Mouse (Mus musculus) kidney, embryonic 15.5 days (tissue): ENCODE results near the gene Phf12. TPM values are rescaled to one million over a fixed set of nuclear protein-coding genes. Genes with fewer than 3 reads are reported as not detected.

Experiments
- ATAC-seq: fragments of 200-750 bp; cut with Nextera tagmentation; replicated peaks from 2 replicates; pipeline ENCODE4 v1.8.0; 2017; ENCODE audit warnings: moderate TSS enrichment; ENCODE audit not compliant: low FRiP score
- H3K27ac ChIP-seq: fragments of 300-500 bp; sonication (generic); 2 replicates; pipeline ENCODE4 v1.5.1; 2015; ENCODE audit warnings: mild to moderate bottlenecking, inconsistent platforms
- H3K27me3 ChIP-seq: fragments of 300-500 bp; sonication (generic); 2 replicates; pipeline ENCODE4 v1.6.1; 2015; ENCODE audit warnings: inconsistent platforms
- H3K36me3 ChIP-seq: fragments of 300-500 bp; sonication (generic); 2 replicates; pipeline ENCODE4 v1.6.1; 2015; ENCODE audit warnings: inconsistent platforms
- H3K4me1 ChIP-seq: fragments of 300-500 bp; sonication (generic); 2 replicates; pipeline ENCODE4 v1.6.1; 2015; ENCODE audit warnings: inconsistent platforms
- H3K4me2 ChIP-seq: fragments of 300-500 bp; sonication (generic); 2 replicates; pipeline ENCODE4 v1.6.1; 2015; ENCODE audit warnings: moderate library complexity, mild to moderate bottlenecking, inconsistent platforms
- H3K4me3 ChIP-seq: fragments of 300-500 bp; sonication (generic); replicated peaks from 2 replicates; pipeline ENCODE4 v1.5.1; 2015; ENCODE audit warnings: mild to moderate bottlenecking, inconsistent platforms
- H3K9ac ChIP-seq: fragments of 300-500 bp; sonication (generic); 2 replicates; pipeline ENCODE4 v1.6.1; 2015; ENCODE audit warnings: mild to moderate bottlenecking, inconsistent platforms
- H3K9me3 ChIP-seq: fragments of 300-500 bp; sonication (generic); replicated peaks from 2 replicates; pipeline ENCODE4 v1.6.1; 2016; ENCODE audit warnings: inconsistent platforms
- WGBS: fragments of 180-500 bp; shearing (Covaris S2); methylation state at CpG from one replicate; pipeline ENCODE4 v1.1.7; 2015; ENCODE audit warnings: mixed read lengths; 5-methylcytosine and 5-hydroxymethylcytosine counted together
- polyA plus RNA-seq: library from polyadenylated mRNA; unstranded; fragments of >200 nt; fragmentation: Nextera tagmentation; extraction: Ambion mirVana; gene quantifications from 2 replicates; pipeline ENCODE4 v1.2.1, GENCODE M21; 2015

Gene Phf12
- polyA plus RNA-seq, 1 experiment from 2014 or later = 20.5 TPM

GRCm38 (mm10) chr11:77995556-77995955 lies 13.0 kb downstream of the Phf12 start:
- no peaks in the 10 kb centered on the region for H3K4me1 ChIP-seq
- no peaks in the 10 kb centered on the region for H3K27me3 ChIP-seq
- H3K4me2 ChIP-seq = no peak overlapping the region
- H3K9me3 ChIP-seq = no peaks in the 10 kb centered on the region
- no peak for ATAC-seq
- no peak overlapping the region for H3K9ac ChIP-seq
- H3K36me3 ChIP-seq = peaks cover 52% of the 10 kb centered on the region
- no peak overlapping the region for H3K4me3 ChIP-seq
- H3K27ac ChIP-seq = no peak overlapping the region
- WGBS = 77% methylated on average over 1 of the region's 1 CpGs

DNA sequence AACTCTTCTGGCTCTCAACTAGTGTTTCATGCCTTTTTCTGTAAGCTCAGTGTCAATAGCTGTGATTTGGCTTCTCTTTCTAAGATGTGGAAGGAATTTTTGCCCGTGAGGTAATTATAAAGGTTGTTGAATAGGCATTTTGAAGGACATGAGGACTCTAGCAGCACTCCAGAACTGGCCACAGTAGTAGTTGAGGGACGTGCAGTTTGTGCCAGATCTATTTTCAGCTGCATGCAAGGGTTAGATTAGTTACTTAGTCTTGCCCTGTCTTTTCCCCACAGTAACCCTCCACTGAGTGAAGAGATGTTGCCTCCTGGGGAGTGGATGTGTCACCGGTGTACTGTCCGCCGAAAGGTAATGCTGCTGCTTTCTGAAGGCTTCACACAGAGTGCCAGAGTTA lies 23.9 kb downstream of the Phf12 start:
- Histone ChIP-seq H3K4me2 (no peak overlapping the region), H3K36me3 (peaks cover 79% of the 10 kb centered on the region), H3K9ac (no peak overlapping the region), H3K4me1 (0 out of 2 replicates have a peak, but pooled peaks cover 3% of the 10 kb centered on the region), H3K4me3 (no peak overlapping the region), H3K9me3 (no peaks in the 10 kb centered on the region), H3K27me3 (no peaks in the 10 kb centered on the region), H3K27ac (no peak overlapping the region)
- no peak for ATAC-seq
- WGBS = 92% methylated on average over 5 of the region's 5 CpGs

GRCm38 (mm10) chr11:78019676-78020075 lies 37.1 kb downstream of the Phf12 start:
- Histone ChIP-seq H3K9ac (no peak overlapping the region), H3K27ac (no peak overlapping the region), H3K27me3 (no peaks in the 10 kb centered on the region), H3K4me1 (no peaks in the 10 kb centered on the region), H3K4me3 (no peak overlapping the region), H3K36me3 (peaks cover 93% of the 10 kb centered on the region), H3K9me3 (no peaks in the 10 kb centered on the region), H3K4me2 (no peak overlapping the region)
- ATAC-seq = no peak
- 22% methylated on average over 4 of the region's 4 CpGs for WGBS

GRCm38 (mm10) chr11:78023607-78024006 lies 41.1 kb downstream of the Phf12 start:
- no peak for ATAC-seq
- Histone ChIP-seq H3K4me3 (no peak overlapping the region), H3K27ac (no peak overlapping the region), H3K4me1 (no peaks in the 10 kb centered on the region), H3K36me3 (peaks cover 92% of the 10 kb centered on the region), H3K27me3 (no peaks in the 10 kb centered on the region), H3K9me3 (no peaks in the 10 kb centered on the region), H3K9ac (no peak overlapping the region), H3K4me2 (no peak overlapping the region)
- 88% methylated on average over 8 of the region's 8 CpGs for whole genome bisulfite sequencing

GRCm38 (mm10) chr11:78029240-78029639 lies 46.7 kb downstream of the Phf12 start:
- Histone ChIP-seq H3K36me3 (peaks cover 62% of the 10 kb centered on the region), H3K4me1 (peaks cover 33% of the 10 kb centered on the region), H3K4me3 (no peak overlapping the region), H3K27ac (no peak overlapping the region), H3K27me3 (no peaks in the 10 kb centered on the region), H3K9me3 (no peaks in the 10 kb centered on the region), H3K4me2 (no peak overlapping the region), H3K9ac (no peak overlapping the region)
- no peak for ATAC-seq
- 81% methylated on average over 8 of the region's 8 CpGs for WGBS

DNA sequence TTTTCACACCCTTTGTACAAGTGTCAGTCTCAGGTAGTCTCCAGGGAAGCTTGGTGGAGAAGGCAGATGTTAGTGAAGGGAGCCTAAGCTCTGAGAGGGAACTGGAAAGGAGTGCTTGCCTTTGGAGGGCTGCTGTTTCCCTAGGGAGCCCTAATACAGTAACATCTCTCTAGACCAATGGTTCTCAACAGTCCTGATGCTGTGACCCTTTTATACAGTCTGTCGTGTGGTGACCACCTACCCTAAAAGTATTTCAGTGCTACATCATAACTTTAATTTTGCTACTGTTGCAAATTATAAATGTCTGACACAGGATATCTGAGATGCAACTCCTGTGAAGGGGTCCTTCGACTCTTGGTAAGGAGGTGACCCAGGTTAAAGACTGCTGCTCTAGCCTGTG lies 48.0 kb downstream of the Phf12 start:
- 53% methylated on average over 2 of the region's 2 CpGs for WGBS
- no peak for ATAC-seq
- H3K9me3 ChIP-seq = no peaks in the 10 kb centered on the region
- peaks cover 59% of the 10 kb centered on the region for H3K36me3 ChIP-seq
- peaks cover 33% of the 10 kb centered on the region for H3K4me1 ChIP-seq
- H3K27me3 ChIP-seq = no peaks in the 10 kb centered on the region
- peak overlapping the region; percentile 32; the same call in 1 of the 2 replicates for H3K27ac ChIP-seq
- H3K9ac ChIP-seq = no peak overlapping the region
- no peak overlapping the region for H3K4me3 ChIP-seq
- H3K4me2 ChIP-seq = 0 out of 2 replicates have a peak overlapping the region, but pooled peaks have one; percentile 95

- H3K9ac ChIP-seq = peak overlapping the region; percentile 79; the same call in 1 of the 2 replicates
- peak overlapping the region; percentile 94 for H3K27ac ChIP-seq
- peak overlapping the region; percentile 69 for H3K4me3 ChIP-seq
- no peaks in the 10 kb centered on the region for H3K9me3 ChIP-seq
- no peak; the same call in 1 of the 2 replicates for ATAC-seq
- peaks cover 33% of the 10 kb centered on the region for H3K4me1 ChIP-seq
- H3K27me3 ChIP-seq = no peaks in the 10 kb centered on the region
- peaks cover 51% of the 10 kb centered on the region for H3K36me3 ChIP-seq
- 36% methylated on average over 6 of the region's 6 CpGs for WGBS
- H3K4me2 ChIP-seq = peak overlapping the region; percentile 95
Observed at GRCm38 (mm10) chr11:78031389-78031788, 48.8 kb downstream of the Phf12 start.

DNA sequence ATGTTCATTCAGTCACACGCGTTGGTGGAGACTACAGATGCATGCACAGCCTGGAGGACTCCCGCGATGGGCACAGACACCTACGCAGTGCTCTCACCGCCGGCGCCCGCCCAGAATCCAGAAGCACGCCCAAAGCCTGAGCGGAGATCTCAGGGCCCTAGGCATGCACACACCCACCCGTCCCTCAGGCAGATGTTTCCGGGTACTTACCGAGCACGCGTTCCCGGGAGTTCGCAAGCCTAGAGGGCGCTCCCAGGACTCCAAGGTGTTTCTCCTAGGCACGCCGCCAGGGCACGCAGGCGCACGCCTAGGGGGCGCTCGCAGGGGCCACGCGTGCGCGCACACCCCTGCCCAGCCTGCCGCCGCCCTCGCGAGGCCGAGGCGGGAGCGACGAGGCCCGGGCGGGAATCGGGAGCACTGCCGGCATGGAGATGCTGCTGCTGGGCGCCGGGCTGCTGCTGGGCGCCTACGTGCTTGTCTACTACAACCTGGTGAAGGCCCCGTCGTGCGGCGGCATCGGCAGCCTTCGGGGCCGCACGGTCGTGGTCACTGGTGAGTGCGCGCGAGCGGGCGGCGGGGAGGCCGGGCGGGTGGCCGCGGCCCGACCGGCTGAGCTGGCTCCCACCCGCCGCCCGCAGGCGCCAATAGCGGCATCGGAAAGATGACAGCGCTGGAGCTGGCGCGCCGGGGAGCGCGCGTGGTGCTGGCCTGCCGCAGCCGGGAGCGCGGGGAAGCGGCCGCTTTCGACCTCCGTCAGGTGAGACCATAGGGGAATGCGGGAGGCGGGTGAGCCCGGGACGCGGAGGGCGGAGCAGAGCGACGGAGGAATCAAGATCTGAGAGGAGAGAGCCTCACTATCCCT lies 49.6 kb downstream of the Phf12 start, which contains the start of gene Dhrs13:
Dhrs13 (plus strand) TSS at position 334 of the 862 bp plus-strand sequence.
- ATAC-seq = peak; percentile 87
- no peaks in the 10 kb centered on the region for H3K9me3 ChIP-seq
- peaks cover 41% of the 10 kb centered on the region for H3K4me1 ChIP-seq
- peak within 1 kb of the TSS; percentile 79 for H3K9ac ChIP-seq
- peak within 1 kb of the TSS; percentile 94 for H3K27ac ChIP-seq
- H3K27me3 ChIP-seq = no peaks in the 10 kb centered on the region
- WGBS = under 1% methylated on average over 96 of the region's 96 CpGs
- H3K36me3 ChIP-seq = peaks cover 43% of the 10 kb centered on the region
- H3K4me2 ChIP-seq = peak within 1 kb of the TSS; percentile 95
- H3K4me3 ChIP-seq = peak within 1 kb of the TSS; percentile 69

DNA sequence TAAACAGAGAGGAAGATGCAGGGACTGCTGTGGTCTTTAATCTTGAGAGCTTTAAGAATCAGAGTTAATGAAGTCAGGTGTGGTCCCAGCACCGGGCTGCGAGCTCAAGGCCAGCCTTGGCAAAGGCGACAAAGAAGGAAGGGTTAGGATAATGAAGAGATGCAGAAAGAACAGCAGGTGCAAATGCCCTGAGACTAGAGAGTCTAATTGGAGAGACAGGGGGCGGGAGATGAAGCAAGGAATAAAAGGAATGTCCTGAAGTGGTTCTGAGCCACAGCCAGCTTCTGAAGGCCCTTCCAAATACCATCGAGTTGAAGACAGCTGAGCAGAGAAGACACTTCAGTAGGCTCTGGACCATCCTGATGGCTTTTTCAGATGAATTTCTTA lies 50.2 kb downstream of the Phf12 start:
- H3K36me3 ChIP-seq = peaks cover 37% of the 10 kb centered on the region
- peak overlapping the region; percentile 94 for H3K27ac ChIP-seq
- no peaks in the 10 kb centered on the region for H3K27me3 ChIP-seq
- H3K4me1 ChIP-seq = peaks cover 47% of the 10 kb centered on the region
- H3K9ac ChIP-seq = peak overlapping the region; percentile 79
- peak overlapping the region; percentile 95 for H3K4me2 ChIP-seq
- 14% methylated on average over 5 of the region's 5 CpGs for WGBS
- H3K4me3 ChIP-seq = peak overlapping the region; percentile 69
- no peak for ATAC-seq
- H3K9me3 ChIP-seq = no peaks in the 10 kb centered on the region

GRCm38 (mm10) chr11:78033931-78034617 lies 51.5 kb downstream of the Phf12 start:
- H3K4me3 ChIP-seq = no peak overlapping the region
- H3K36me3 ChIP-seq = peaks cover 24% of the 10 kb centered on the region
- no peak overlapping the region for H3K27ac ChIP-seq
- no peak overlapping the region for H3K4me2 ChIP-seq
- H3K9me3 ChIP-seq = no peaks in the 10 kb centered on the region
- no peaks in the 10 kb centered on the region for H3K27me3 ChIP-seq
- no peak for ATAC-seq
- H3K4me1 ChIP-seq = peaks cover 56% of the 10 kb centered on the region
- H3K9ac ChIP-seq = no peak overlapping the region
- whole genome bisulfite sequencing = 95% methylated on average over 23 of the region's 23 CpGs

- Histone ChIP-seq H3K4me3 (no peak overlapping the region), H3K27me3 (no peaks in the 10 kb centered on the region), H3K4me1 (peaks cover 43% of the 10 kb centered on the region), H3K4me2 (no peak overlapping the region), H3K36me3 (peaks cover 14% of the 10 kb centered on the region; the same call in 1 of the 2 replicates), H3K9me3 (no peaks in the 10 kb centered on the region), H3K9ac (no peak overlapping the region), H3K27ac (no peak overlapping the region)
- ATAC-seq = no peak
- WGBS = 85% methylated on average over 10 of the region's 10 CpGs
Observed at GRCm38 (mm10) chr11:78036791-78037190, 54.2 kb downstream of the Phf12 start.
